Mouse (Mus musculus) fibroblast of lung, adult 2 months (primary cell): ENCODE measurements around the gene Ctnnd2.

Experiments used
- DNase-seq: peaks from one replicate; pipeline ENCODE4 v3.0.0-alpha.2; 2011; ENCODE audit warnings: low read depth

Gene Ctnnd2

DNA sequence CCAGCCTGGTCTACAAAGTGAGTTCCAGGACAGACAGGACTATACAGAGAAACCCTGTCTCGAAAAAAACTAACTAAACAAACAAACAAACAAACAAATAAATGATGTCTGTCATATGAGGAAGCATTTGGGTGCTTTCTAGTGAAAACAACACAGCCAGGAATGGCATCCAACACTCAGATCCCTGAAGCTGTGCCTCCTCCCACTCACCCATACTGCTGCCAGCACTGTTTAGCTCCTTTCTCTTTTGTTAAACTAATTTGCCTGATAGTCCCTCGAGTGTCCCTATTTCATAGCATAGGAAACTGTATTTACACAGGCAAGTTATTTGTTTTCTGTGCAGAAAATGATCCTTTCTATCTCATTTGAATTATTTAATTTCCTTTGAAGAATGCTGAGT is 546.8 kb downstream of the Ctnnd2 start:
- no peak for DNase-seq

DNA sequence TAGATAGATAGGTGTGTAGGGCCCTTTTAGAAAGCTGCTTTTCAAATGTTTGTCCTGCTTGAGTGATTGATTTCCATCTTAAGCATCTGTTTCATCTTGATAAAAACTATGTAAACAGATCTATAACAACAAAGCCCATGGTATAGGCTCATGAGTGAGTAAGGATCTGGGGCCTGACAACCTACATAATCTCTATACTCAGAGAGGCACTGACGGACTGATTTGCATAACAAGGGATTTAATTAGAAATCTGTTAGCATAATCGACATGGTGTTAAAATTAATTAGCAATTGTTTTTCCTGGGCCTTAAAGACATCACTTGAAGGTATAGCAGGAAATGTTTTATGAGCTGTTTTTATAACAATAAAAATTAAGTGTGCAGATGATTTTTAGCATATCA is 548.7 kb downstream of the Ctnnd2 start:
- no peak for DNase-seq

DNA sequence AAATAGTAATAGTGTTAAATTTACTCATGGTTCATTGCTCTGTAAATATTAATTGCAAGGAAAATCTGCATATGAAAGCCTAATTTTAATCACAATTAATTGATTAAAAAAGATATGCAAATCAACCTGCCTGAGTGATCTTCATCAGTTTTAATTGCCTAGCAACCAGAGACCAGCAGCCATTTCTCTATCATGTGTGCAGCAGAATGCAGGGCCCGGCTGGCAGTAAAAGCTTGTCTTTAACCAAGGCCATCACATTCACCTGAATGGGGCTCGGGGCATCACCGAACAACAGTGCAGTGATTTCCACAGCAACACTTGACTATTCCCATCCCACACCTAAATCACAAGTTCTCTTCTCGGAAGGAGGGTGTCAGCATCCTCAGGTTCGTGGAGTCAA is 553.7 kb downstream of the Ctnnd2 start:
- no peak for DNase-seq

DNA sequence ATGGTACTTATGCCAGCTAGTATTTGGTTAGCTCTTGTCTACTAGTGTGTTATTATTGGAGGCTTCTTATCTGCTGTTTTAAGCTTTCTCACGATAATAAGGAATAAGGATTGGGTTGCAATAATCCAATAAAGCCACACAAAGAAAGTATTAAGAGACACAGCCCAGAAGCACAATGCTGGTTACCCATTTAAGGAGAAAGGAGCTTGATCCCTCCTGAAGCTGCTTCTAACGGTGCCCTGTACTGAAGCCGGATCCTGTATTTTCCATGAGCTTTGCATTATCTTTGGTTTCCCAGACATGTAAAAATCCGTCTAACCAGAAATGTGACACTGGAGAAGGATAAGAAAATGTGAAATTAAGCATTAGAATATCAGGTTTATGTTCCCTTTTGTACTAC is 565.8 kb downstream of the Ctnnd2 start:
- no peak for DNase-seq

DNA sequence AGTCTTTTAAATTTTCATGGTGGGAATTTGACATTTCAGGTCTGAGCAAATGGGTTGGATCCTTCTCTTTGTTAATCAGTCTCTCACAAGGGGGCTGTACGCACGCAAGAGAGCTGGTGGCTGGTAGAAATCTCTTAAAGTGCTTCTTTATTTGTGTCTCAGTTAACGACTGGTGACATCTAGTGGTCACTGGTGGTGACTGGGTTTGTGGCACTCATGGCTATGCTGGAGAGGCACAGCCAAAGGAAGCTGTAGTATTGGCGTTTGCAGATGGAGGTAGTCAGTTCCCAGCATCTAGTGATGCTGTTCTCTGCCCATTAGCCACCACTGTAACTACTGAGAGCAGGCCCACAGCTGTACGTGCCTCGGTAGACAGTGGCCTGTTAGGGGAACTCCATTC is 568.3 kb downstream of the Ctnnd2 start:
- DNase-seq = peak; percentile 41

DNA sequence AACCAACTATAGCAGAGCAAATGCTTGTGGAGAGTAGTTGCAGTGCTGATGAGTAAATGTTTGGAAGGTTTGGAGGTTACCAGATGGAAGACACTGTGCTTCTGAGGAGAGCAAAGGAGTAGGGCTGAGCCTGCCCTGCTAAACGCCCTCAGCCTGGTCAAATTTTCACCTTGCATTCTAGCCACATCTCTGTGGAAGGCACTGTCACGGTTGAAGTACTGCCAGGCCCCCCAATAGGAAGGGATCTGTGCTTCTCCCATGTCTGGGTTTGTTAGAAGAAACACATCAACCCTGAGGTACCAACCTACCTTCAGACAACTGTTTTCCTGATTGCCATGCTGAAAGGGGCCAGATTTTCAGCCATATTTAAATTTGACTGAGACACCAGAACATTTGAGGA is 585.6 kb downstream of the Ctnnd2 start:
- no peak for DNase-seq

DNA sequence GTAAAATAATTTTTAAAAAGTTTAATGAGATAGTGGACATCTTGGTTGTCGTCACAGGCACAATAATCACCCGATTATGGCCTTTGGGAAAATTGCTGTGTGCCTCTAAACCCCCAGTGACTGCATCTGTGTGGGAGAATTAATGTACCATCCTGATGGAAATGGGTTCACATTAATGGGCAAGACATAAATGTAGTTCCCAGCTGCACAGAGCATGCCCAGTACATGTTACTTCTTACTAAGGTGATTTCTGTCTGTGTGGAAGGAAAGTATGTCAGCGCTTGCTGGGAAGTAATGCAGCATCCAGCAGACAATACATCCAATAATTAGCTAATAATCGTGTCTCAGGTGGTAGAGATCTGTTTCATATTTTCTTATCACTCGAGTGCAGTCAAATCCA is 589.8 kb downstream of the Ctnnd2 start:
- DNase-seq = no peak

DNA sequence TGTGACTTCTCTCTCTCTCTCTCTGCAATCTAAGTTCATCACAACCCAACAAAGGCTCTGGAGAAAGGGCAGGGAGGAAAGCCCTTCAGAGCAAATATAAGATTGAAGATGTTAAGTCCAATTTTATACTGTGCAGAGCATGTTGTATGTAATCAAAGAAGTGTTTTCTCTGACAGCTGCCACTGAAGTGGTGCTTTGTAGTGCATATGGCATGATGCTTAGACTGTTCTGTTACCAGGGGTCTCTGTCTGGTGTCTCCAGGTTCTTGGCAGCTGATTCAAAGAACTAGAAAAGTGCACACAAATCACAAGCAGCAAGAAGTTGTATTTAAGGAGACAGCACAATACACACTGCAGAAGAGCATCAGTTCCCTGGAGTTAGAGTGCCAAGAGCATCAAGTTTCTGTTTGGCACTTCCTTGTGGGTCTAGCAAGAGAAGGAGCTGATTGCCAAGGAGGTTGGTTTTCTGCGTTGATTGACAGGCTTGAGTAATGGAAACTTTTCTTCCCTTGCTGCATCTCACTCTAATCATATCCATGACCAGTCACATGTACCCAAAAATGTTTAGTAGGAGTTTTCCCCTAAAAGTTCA is 590.4 kb downstream of the Ctnnd2 start:
- peak; percentile 65 for DNase-seq

DNA sequence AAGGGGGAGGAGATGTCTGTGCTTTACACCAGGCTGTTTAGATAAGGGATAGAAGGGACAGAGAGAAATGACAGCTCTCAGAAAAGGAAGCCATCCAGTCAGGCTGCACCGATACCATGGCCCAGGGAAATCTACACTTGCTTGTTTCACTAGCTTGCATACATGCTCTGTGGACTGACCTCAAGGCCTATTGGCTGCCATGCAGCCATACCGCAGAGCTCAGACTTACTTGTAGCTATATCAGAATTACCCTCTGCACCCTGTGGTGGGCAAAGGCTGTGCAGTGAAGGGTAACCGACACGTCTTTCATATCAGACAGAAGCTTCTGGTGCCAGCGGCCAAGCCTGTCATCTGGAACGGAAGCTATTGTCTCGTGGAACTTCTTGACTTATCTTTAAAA is 604.5 kb downstream of the Ctnnd2 start:
- DNase-seq = no peak

DNA sequence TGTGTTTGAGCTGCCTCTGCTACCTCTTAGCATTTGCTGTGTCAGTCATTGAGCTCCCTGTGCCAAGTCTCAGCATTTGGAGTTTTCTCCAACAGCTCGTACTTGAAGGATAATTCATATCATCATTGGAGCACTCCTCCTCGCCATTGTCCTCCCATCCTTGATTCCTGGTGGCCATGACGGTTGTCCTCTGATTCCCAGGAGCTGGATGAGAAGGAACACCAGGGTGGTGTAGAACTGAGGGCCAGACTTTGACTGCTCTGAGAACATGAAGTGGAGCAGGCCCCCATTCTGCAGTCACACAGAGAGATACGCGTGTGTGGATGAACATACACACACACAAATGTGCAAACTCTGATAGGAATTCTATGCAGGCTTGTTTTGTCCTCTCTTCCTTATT is 605.4 kb downstream of the Ctnnd2 start:
- no peak for DNase-seq

DNA sequence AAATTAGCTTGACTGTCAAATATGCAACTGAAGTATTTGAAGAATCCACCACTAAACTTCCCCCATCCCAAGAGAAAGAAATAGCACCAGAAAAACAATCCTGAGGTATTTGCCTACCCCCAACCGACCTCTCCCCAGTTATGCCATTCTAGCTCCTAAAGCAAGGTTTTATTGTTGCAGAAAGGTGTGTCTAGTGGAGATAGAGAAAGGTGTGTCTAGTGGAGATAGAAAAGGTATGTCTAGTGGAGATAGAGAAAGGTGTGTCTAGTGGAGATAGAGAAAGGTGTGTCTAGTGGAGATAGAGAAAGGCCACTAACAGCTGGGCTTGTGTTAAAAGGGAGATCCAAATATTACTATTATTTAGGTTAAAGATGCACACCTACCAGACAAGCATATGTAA is 607.5 kb downstream of the Ctnnd2 start:
- no peak for DNase-seq

DNA sequence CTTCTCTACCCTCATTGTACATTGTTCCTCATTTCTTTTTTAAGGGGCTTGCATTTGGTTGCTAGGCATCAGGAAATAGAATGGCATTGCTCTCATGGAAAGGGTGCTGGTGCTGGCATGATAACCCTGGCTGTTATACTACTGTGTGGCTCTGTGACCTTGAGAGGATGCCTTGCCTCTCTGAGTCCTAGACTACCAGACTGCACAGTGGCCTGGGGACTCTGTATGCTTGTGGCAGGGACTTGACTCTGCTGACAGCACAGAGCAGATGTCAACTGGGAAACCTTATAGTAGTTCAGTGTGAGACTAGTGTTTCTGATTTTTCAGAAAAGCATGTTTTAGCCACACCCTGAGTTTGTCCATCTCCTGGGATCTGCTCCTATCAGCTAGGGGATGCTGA is 608.6 kb downstream of the Ctnnd2 start:
- no peak for DNase-seq

DNA sequence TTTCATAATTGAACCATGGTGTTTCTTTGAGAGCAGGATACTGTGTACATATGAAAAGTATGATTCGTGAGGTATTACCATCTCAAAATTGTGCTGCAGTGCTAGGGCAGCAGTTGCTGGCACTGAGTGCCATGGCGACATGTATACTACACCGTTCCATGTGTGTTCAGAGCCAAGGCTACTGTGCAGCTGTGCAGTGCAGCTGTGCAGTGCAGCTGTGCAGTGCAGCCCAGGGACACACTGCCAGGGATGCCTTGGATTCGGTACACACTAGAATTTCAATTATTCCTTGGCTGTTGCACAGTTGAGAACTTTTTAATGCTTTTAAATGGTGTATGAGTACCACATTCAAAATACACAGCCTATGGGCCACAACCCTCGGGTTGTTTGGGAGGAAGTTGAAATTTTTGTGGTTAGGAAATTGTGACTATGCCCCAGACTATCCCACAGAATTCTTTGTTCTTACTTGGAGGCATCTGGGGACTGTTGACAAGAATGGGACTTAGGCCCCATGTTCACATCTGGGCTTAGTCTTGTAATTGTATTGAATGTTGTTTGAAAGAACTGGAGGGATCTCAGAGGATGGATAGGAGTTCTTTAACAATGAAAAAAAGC is 613.4 kb downstream of the Ctnnd2 start:
- no peak for DNase-seq

DNA sequence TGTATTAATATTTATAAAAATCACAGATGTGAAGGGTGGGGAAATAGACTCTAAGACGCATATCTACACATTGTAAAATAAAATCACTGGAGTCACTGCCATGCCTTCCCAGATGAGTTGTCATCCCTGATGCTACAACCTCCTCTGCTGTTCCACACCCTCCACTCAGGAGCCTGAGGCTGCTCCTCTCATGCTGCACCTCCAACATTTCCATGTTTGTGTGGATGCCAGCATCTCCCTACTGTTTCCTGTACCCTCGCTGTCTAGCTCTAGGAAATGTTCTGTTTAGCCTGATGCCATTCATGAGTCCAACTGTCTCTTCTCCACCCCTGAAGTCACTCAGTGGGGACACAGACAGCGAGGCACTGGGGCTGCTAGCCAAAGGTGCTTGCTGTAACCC is 620.9 kb downstream of the Ctnnd2 start:
- DNase-seq = no peak

DNA sequence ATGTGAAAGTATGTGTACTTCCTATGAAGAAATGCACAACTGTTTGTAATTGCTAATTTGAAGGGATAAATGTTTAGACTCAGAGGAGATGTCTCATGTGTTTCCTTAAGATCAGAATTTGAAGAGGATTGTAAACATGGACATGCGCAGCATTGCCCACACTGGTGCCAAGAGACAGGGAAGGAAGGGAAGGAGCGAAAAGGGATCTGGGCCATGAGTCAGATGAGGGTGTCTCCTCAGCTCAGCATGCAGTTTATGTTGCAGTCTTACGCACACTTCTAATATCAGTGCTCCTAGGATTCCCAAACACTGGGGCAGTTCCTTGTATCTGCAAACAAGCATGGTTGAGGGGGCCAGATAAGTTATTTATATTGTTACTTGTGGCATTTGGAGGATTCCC is 623.3 kb downstream of the Ctnnd2 start:
- no peak for DNase-seq

DNA sequence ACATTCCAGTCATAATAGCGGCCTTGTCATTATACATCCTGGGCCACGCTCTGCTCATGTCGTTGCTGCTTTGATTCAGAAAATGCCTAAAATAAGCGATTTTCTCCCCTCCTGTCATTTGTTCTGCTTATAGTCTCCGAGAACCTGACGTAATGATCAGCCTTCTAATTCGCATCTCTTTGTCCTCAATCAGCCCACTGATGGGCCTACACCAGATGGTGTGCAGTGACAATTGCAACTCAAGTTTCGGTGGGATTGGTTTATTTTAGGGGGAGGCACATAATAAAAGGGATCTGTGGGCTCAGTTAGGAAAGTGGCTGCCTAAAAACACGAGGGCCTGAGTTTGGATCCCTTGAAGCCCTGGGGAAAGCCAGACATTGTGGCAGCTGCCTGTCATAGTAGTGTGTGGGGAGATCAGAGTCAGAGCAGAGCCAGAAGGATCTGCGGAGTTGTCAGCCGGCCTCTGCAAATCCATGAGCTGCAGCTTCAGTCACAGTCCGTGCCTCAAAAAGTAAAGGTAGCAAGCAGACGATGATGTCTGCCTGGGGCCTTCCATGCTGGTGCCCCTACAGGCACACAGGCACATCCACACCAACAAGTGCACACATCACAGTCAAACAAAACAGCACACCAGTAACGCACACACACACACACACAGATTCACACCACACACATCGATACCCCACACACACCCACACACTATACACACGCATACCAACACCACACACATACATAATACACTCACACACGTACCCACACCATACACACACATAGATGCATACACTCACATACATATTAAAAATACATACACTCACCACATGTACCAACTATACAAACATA is 655.3 kb downstream of the Ctnnd2 start:
- DNase-seq = no peak

DNA sequence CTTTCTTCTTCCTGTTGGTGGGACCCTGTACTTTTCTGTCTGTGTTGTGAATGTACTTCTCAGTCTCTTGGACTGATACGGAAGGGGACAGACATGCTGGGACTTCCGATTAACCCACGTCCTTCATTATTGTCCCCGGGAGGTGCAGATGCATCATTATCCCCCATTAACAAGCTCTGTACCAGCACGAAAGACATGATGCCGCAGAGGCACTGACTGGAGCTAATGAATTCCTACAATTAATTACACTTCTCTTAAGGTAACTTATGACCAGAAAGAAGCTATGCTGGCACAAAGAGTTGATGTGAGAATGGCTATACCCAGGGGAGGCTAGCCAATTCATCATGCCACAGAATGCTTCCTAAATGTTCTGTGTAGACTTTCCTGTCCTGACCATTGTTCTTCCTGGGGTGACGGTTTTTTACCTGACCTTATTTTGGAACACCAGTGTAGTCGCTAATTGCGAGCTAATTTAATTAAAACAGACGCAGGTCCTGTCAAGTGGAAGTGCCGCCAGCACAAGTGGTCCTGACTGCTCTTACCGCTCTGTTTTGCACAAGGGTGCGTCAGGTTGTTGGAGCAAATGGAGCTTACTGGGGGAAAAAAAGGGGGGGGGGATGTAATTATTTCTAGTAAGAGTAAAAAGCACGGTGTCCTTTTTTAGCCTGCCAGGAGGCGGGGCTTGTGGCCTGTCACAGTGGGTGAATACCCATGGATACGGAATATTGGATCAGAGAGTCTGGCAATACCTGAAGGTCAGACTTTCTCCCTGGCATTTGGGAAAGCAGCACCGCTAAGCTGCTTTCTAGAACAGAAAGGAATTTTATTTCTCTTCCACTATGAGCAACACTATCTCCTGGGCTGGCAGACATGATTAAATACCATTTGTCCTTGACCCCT is 685.1 kb downstream of the Ctnnd2 start:
- DNase-seq = no peak

DNA sequence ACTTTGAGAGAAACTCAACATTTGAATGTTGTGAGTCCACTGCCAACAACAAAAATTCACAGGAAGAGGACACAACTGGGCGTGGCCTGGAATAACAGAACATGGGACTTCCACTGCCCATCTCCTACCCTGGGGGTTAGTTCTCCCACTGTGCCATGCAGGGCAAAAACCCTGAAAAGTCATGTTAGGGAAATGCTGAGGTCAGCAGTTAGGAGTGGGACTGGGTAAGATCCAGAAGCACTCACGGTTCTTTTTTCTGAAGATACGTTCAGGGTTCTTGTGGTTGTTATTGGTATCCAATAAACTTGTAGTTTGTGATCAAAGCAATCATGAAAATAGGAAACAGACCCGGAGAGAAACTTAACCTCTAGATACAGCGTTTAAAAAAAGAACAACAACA is 695.0 kb downstream of the Ctnnd2 start:
- DNase-seq = no peak

DNA sequence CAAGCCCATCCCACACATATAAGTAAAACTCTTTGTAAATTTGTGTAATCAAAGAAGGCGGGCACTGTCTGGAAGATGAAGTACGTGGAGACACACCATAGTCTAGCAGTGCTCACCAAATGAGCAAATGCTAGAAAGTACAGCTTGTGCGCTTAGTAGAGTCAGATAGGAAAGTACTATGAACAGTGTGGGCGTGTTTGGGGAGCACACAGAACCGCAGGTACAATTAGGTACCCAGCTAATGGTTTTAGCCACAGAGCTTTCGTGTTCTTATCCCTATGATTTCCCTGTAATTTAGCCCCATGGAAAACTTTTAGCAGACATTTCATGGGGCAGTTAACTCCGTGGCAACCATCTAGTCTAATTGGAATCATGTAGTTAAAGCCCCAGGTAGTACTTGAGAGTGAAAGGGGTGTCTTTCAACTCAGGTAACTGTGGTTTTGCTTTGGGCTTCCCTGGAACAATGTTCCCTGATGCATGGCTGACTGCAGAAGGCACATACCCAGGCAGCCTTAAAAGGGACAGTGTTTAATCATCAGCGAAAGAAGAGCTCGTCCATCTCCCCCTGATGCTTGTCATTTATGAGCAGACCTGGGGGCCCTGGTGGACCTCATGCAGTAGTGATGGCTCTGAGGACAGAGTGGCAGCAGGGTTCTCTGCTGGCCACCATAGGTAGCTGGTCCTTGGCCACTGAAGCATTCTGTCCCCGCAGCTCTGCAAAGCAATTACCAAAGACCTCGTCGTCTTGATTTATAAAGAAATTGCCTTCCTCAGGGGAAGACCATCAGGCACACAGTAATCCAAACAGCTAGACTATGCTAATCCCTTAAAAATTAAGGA is 697.5 kb downstream of the Ctnnd2 start:
- no peak for DNase-seq

DNA sequence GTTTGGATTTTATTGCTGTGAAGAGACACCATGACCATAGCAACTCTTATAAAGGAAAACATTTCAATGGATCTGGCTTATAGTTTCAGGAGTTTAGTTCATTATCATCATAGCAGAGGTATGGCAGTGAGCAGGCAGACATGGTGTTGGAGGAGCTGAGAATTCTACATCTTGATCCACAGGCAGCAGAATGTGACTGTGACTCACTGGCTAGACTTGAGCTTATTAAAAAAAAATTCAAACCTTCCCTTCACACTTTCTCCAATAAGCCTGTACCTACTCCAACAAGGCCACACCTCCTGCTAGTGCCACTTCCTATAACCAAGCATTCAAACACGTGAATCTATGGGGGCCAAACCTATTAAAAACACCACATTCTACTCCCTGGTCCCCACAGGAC is 703.1 kb downstream of the Ctnnd2 start:
- DNase-seq = no peak

DNA sequence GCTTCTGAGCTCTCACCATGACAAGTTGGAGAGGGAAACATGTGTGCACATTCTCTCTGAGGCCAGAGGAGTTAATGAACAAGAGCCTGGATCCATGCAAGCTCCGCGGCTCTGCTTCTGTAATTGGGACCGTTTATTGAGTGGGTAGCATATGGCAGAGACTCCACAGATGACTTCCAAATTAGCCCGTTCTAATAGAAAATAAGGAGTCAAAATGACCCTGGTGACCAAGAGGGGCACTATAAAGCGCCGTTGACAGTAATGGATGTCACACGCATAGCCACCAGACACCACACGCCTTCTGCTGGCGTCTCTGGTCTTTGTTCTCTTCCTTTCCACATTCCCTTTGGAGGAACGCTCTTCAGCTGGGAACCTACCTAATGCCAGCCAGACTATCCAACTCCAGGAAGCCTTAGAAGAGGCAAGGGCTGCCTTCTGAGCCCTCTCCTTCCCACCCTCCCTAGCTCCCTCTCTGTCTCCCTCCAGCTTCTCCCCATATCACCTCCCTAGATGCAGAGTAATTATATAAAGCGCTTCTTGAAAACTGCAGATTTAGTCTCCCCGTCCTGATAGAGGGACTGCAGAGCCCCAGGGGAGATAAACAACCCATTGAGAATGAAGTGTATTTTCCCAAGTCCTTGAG is 712.4 kb downstream of the Ctnnd2 start:
- no peak for DNase-seq
